Mouse (Mus musculus): ENCODE results near the gene Cep85l.

Gene Cep85l

GRCm38 (mm10) chr10:53379709-53380106 lies at the start of gene Cep85l:
TSS of gene Cep85l (minus strand) at chr10:53379947.
- DNase-seq (ENCODE audit: low spot score in 2 of 2): peak; percentile 75 to 81

DNA sequence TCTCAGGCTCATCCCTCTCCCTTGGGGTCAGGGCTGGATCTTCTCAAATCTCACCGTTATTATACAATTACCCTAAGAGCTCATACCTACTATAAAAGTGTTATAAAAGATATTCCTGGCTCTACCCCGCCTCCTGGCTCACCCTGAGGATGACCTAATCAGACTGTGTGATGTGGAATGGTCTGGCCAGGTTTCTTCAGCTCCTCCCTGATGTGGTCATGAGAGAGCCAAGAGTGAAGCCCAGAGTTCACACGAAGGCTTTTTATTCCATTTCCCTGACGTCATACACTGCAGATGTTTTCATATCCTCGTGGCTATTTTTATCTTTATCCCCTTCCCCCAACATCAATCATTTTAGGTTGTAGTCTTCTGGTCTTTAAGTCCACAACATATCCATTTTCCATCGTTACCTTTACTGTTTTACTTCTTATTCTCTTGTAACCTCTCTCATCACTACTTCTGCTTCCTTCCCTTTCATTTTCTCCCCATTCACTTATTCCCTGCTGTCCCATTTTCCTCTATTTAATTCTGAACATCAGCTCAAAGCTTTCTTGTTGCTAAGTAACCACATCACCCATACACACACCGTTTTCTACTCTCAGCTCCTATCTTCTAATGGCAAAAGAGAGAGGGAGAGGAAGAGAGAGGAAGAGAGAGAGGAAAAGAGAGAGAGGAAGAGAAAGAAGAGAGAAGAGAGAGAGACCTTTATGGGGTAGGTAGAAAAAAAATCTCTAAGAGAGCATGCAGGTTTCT lies 49.1 kb upstream of the Cep85l start:
- no peak for DNase-seq (ENCODE audit: low spot score in 2 of 2)

DNA sequence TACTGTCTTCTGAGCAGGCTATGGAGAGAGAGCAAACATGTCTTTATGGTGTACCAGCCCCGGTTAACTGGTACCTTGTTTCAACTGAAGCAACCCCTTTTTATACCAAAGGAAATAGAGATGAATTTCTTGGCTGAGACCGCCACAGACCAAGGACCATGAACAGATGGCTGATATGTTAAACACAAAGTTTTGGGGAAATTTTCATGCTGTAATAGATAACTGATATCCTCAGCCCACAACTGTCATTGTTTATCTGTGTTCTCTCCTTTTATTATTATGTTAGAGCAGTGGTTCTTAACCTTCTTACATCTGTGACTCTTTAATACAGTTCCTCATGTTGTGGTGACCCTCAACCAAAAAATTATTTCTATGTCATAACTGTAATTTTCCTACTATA lies 46.8 kb upstream of the Cep85l start:
- no peak for DNase-seq (ENCODE audit: low spot score in 2 of 2)

- no peak for DNase-seq (ENCODE audit: low spot score in 2 of 2)
These were observed 43.3 kb upstream of the Cep85l start for GRCm38 (mm10) chr10:53423091-53423490.

- DNase-seq (ENCODE audit: low spot score in 2 of 2): no peak
These were observed 42.5 kb upstream of the Cep85l start for GRCm38 (mm10) chr10:53422206-53422605.

DNA sequence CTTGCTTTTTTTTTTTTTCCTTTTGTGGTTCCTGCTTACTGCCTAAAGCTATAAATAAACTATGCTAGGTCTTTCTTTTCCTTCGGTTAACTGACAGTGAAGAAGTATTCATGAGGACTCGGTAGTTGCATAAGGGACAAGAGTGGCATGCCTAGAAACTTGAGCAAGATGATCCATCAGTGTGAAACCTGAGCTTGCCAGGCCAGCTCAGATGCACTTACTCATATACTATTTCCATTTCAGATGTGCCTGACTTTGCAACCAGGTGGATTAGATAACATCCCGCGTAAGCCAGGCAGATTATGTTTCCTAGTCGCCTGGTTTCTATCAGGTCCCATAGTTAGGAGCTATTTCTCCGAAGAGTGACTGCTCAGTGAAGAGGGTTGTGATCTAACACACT lies 41.9 kb upstream of the Cep85l start:
- DNase-seq (ENCODE audit: low spot score in 2 of 2): no peak

DNA sequence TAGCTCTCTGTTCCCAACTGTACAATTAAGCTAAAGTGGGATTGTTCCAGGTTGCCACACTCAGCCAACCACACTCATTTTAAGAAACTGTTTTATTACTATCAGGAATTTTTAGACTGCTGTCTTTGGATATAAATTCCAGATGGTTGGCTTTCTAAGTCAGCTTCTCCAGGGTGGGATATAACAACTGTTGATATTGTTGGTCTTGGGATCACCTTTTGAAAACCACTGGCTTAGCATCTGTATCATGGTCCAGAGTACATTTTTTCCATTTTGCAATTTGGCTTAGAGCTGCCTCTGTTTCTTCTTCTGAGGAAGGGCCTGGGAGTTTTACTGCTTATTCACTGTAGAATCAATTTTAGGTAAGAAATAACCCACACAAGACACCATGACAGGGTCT lies 40.3 kb upstream of the Cep85l start:
- DNase-seq (ENCODE audit: low spot score in 2 of 2): no peak

DNA sequence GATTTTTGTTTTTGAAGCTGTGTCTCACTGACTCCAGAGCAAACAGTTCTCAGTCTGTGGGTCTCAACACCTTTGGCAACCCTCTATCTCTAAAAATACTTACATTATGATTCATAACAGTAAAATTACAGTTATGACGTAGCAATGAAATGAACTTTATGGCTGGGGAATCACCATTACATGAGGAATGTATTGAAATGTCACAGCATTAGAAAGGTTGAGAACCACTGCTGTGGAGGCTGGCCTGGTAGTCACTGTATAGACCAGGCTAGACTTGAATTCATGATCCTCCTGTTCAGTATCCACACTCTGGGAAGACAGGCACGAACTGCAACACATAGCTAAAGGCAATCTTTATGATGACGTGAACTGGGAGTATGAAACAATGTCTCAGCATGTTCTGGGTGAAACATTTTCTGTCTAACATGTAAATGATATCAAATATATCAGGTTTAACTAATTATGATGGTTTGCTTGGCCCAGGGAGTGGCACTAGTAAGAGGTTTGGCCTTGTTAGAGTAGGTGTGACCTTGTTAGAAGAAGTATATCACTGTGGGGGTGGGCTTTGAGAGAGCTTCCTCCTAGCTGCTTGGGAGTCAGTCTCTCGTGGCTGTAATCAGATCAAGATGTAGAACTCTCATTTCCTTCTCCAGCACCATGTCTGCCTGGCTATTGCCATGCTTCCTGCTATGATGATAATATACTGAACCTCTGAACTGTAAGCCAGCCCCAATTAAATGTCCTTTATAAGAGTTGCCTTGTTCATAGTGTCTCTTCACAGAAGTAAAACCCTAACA lies 39.6 kb upstream of the Cep85l start:
- no peak for DNase-seq (ENCODE audit: low spot score in 2 of 2)

- no peak for DNase-seq (ENCODE audit: low spot score in 2 of 2)
These were observed 37.3 kb upstream of the Cep85l start for GRCm38 (mm10) chr10:53417015-53417414.

- no peak for DNase-seq (ENCODE audit: low spot score in 2 of 2)
These were observed 36.5 kb upstream of the Cep85l start for GRCm38 (mm10) chr10:53416152-53416712.

DNA sequence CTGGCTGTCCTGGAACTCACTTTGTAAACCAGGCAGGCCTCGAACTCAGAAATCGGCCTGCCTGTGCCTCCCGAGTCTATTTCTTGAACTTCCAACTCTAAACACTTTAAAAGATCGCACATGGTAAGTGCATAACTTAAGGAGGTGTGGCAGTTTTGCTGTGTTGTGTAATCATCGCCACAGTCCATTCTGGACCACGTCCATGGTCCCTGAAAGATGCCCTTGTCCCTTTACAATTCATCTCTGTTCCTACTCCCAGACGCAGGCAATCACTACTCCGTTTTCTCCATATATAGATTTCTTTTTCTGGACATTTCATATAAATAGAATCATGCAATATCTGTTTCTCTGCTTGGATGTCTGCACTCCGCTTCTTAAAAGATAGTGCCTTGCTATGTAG lies 35.5 kb upstream of the Cep85l start:
- no peak for DNase-seq (ENCODE audit: low spot score in 2 of 2)

- DNase-seq (ENCODE audit: low spot score in 2 of 2): no peak
These were observed 34.6 kb upstream of the Cep85l start for GRCm38 (mm10) chr10:53414092-53415085.

DNA sequence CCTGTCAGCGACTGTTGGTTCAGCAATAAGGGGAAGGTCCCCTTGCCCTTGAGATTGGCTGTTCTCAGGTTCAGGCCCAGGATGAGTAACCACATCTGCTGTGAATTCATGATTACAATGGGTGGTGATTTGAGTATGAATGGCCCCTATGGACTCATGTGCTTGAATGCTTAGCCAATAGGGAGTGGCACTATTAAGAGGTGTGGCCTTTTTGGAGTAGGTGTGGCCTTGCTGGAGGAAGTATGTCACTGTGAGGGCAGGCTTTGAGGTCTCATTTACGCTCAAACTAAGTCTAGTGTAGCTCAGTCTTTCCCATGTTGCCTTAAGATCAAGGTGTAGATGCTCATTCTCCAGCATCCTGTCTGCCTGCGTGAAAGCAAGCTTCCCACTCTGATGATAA lies 33.2 kb upstream of the Cep85l start:
- DNase-seq (ENCODE audit: low spot score in 2 of 2): no peak

GRCm38 (mm10) chr10:53412165-53412564 lies 32.4 kb upstream of the Cep85l start:
- no peak for DNase-seq (ENCODE audit: low spot score in 2 of 2)

DNA sequence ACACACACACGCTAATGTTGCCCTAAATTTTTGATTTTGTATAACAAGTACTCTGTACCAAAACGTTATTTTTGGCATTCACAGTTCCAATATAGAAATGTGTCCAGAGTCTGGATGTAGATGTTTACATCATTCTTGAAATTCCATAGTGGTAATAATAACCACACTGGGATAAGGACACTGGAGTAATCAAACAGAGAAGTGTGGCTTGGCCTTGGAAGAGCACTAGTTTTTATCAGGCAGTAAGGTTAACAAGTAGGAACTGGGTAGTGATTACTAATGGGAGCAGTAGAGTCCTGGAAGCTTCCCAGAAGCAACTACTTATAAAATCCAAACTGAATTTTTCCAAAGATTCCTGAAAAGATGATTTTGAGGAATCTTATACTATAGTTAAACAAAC lies 31.1 kb upstream of the Cep85l start:
- DNase-seq (ENCODE audit: low spot score in 2 of 2): no peak

DNA sequence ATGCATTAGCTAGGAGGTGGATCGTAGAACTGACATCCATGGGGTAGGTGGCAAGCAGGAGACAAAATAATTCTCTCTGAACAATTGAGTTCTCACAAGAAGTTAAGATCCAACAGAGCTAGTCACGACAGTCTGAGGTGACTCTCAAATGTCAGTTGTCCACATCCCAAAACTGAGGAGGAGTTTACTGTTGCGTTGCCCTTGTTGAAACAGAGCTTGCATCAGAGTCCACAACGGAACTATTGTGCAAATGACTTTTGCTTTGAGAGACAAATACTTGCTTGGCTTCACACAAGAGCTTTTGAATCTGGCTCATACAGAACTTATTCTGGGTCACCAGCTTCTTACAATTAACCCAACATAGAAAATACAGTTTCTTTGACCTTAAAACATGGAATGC lies 27.7 kb upstream of the Cep85l start:
- no peak for DNase-seq (ENCODE audit: low spot score in 2 of 2)

GRCm38 (mm10) chr10:53406845-53407244 lies 27.1 kb upstream of the Cep85l start:
- no peak for DNase-seq (ENCODE audit: low spot score in 2 of 2)

- no peak for DNase-seq (ENCODE audit: low spot score in 2 of 2)
These were observed 22.5 kb upstream of the Cep85l start for GRCm38 (mm10) chr10:53402293-53402692.

DNA sequence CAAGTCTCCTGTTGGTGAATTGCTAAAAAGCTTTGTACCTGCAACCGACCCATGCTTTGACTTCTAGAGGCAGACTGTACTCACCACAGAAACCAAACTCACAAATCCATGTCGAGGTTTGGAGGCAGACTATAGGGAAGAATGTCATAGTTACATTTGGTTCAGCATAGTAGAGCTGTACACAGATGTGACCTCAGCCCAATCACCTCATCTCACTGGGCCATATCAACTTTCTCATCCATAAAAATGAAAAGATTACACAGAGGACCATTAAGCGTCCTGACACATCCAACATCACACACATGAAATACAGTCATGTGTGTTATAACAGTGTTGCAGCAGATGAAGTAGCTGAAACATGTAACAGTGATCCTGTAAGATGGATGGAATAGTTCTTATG lies 19.3 kb upstream of the Cep85l start:
- DNase-seq (ENCODE audit: low spot score in 2 of 2): no peak

DNA sequence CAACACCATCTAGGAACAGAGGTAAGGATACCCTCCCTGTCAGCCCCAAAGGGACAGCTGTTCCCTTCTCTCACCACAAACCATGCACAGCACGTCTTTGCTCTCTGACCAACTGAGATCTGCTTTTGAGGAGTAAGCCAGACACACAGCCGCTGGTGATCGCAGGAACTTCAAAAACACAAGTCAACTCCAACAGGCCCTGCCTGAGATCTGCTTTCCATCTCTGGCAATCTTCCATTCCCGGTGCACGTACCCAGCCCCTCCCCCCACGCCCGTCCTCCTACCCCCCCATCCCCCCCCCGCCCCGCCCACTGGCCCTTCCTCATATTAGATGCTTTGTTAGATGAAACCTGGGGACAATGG lies 18.8 kb upstream of the Cep85l start:
- no peak for DNase-seq (ENCODE audit: low spot score in 2 of 2)

GRCm38 (mm10) chr10:53397846-53398539 lies 18.2 kb upstream of the Cep85l start:
- no peak for DNase-seq (ENCODE audit: low spot score in 2 of 2)
